Mouse (Mus musculus) G1E (cell line): ENCODE measurements around the gene Acss2. TPM values are rescaled to one million over a fixed set of nuclear protein-coding genes. Genes with fewer than 3 reads are reported as not detected.

ENCODE experiments used
- ATAC-seq: 2 replicates; pipeline ENCODE4 v1.8.0; 2016; ENCODE audit warnings: mild to moderate bottlenecking; ENCODE audit not compliant: insufficient number of reproducible peaks, poor library complexity, low FRiP score, severe bottlenecking; ENCODE audit errors: extremely low read depth
- DNase-seq: peaks from one replicate; pipeline ENCODE4 v3.0.0; 2012; ENCODE audit warnings: low spot score
- H3K27me3 ChIP-seq: 2 replicates; pipeline ENCODE4 v1.6.1; 2012; ENCODE audit warnings: mild to moderate bottlenecking, low read length, inconsistent platforms; ENCODE audit not compliant: insufficient read depth
- H3K36me3 ChIP-seq: replicated peaks from 2 replicates; pipeline ENCODE3; 2012; ENCODE audit warnings: mild to moderate bottlenecking, inconsistent platforms
- H3K4me1 ChIP-seq: 2 replicates; pipeline ENCODE4 v1.6.1; 2012; ENCODE audit warnings: low read depth, low read length, inconsistent platforms, mixed read lengths; ENCODE audit not compliant: insufficient read depth
- H3K4me3 ChIP-seq: 2 replicates; pipeline ENCODE4 v1.5.1; 2012; ENCODE audit warnings: low read depth, mild to moderate bottlenecking, inconsistent platforms, low read length, moderate library complexity, mixed read lengths
- H3K9me3 ChIP-seq: replicated peaks from 2 replicates; pipeline ENCODE4 v1.6.1; 2012; ENCODE audit warnings: inconsistent platforms
- CTCF ChIP-seq: IDR thresholded peaks from 2 replicates; pipeline ENCODE4 v1.5.1; 2012; ENCODE audit warnings: low read depth, low read length, inconsistent platforms, mixed read lengths
- GATA1 ChIP-seq: IDR thresholded peaks from 2 replicates; pipeline ENCODE4 v1.6.1; 2012; ENCODE audit warnings: borderline replicate concordance, low read length, inconsistent platforms, mixed read lengths
- GATA2 ChIP-seq: IDR thresholded peaks from 2 replicates; pipeline ENCODE4 v1.6.1; 2012; ENCODE audit warnings: low read depth, low read length, inconsistent platforms, borderline replicate concordance
- POLR2AphosphoS5 ChIP-seq: IDR thresholded peaks from 2 replicates; pipeline ENCODE4 v1.6.1; 2012; ENCODE audit warnings: low read depth, low read length, inconsistent platforms; ENCODE audit not compliant: insufficient replicate concordance
- TAL1 ChIP-seq: conservative IDR thresholded peaks from 2 replicates; pipeline ENCODE4 v1.6.1; 2012; ENCODE audit warnings: low read depth, low read length, inconsistent platforms, mixed read lengths
- polyA plus RNA-seq: library from polyadenylated mRNA; stranded (reverse); fragments of >175 nt; gene quantifications from 2 replicates; pipeline ENCODE4 v1.2.3, GENCODE M21; 2012
- total RNA-seq, 2 experiments: library from RNA; stranded (forward) in 1 of 2; stranded (reverse) in 1 of 2; fragments of 200-1000 nt in 1 of 2; fragments of >200 nt in 1 of 2; fragmentation: Nextera tagmentation in 1 of 2; gene quantifications; 2 replicates each; pipeline ENCODE4 v1.2.3; 2014 to 2017

Acss2 gene
- total and polyA plus RNA-seq, 3 experiments = 42.0 to 69.8 (median 66.9) TPM

DNA sequence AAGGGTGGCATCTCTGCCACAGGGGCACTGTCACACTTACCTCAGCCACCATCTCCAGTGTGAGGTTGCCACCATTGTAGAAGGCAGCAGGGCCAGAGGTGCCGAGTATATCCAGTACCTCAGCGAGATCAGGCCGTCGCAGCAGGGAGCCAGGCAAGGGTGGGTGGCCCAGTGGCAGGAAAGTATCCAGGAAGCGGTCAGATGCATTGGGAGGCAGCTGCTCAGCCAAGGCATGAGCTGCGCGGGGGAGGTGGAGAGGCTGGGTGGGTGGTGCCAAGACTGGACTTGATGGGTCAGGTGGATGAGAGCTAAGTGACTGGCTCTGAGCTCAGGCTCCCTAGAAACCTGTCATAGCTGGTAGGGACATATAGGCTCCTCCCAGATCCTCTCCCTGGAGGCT lies 15.2 kb upstream of the Acss2 start:
- no peaks in the 10 kb centered on the region for H3K9me3 ChIP-seq
- TF ChIP-seq POLR2AphosphoS5 = no peak
- no peak for TF ChIP-seq TAL1
- no peak for TF ChIP-seq GATA2
- no peak for TF ChIP-seq CTCF
- TF ChIP-seq GATA1 = no peak
- H3K4me3 ChIP-seq = no peak overlapping the region
- ATAC-seq (no peak), DNase-seq (no peak)
- H3K27me3 ChIP-seq = peaks cover 58% of the 10 kb centered on the region
- no peaks in the 10 kb centered on the region for H3K36me3 ChIP-seq
- H3K4me1 ChIP-seq = 0 out of 2 replicates have a peak, but pooled peaks cover 3% of the 10 kb centered on the region

GRCm38 (mm10) chr2:155504440-155505355 lies 13.1 kb upstream of the Acss2 start:
- Histone ChIP-seq H3K4me3 (no peak overlapping the region), H3K27me3 (peaks cover 51% of the 10 kb centered on the region), H3K36me3 (no peaks in the 10 kb centered on the region), H3K4me1 (0 out of 2 replicates have a peak, but pooled peaks cover 3% of the 10 kb centered on the region), H3K9me3 (no peaks in the 10 kb centered on the region)
- ATAC-seq = no peak
- no peak for TF ChIP-seq GATA2
- TF ChIP-seq CTCF = no peak
- TF ChIP-seq TAL1 = no peak
- TF ChIP-seq POLR2AphosphoS5 = no peak
- no peak for TF ChIP-seq GATA1
- no peak for DNase-seq

GRCm38 (mm10) chr2:155505811-155506210 lies 11.9 kb upstream of the Acss2 start:
- Histone ChIP-seq H3K4me1 (0 out of 2 replicates have a peak, but pooled peaks cover 3% of the 10 kb centered on the region), H3K9me3 (no peaks in the 10 kb centered on the region), H3K36me3 (no peaks in the 10 kb centered on the region), H3K27me3 (peaks cover 46% of the 10 kb centered on the region), H3K4me3 (no peak overlapping the region)
- no peak for TF ChIP-seq GATA1
- ATAC-seq (no peak), DNase-seq (no peak)

DNA sequence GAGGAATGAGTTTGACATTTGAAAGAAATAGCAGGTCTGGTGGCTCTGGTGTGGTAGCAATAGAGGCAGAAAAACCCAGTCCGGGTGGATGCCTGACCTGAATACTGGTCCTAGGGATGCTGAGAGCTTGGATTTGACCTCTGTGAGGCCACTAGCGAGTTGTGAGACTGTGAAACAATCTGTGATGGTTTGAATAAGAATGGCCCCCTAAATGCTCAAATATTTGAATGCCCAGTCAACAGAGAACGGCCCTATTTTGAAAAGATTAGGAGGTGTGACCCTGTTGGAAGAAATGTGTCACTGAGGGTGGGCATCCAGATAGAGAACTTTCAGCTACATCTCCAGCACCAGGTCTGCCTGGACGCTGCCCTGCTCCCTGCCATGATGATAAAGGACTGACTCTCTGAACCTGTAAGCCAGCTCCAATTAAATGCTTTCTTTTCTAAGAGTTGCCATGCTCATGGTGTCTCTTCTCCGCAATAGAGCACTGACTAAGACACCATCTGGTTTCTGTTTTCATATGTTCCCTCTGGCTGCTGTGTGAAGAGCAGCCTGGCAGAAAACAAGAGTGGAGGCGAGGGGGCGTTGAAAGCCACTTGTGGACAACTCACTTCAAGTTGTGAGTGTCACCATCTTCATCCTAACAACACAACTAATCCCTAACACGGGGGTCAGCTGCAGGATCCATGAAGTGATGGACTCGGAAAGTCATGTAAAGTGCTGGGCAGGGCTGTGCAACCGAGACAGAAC lies 9.9 kb upstream of the Acss2 start:
- ATAC-seq = no peak
- Histone ChIP-seq H3K4me1 (no peaks in the 10 kb centered on the region), H3K36me3 (no peaks in the 10 kb centered on the region), H3K9me3 (no peaks in the 10 kb centered on the region), H3K4me3 (no peak overlapping the region), H3K27me3 (peaks cover 43% of the 10 kb centered on the region)
- TF ChIP-seq POLR2AphosphoS5 (no peak), CTCF (no peak), GATA1 (no peak), GATA2 (no peak), TAL1 (no peak)
- DNase-seq = no peak

DNA sequence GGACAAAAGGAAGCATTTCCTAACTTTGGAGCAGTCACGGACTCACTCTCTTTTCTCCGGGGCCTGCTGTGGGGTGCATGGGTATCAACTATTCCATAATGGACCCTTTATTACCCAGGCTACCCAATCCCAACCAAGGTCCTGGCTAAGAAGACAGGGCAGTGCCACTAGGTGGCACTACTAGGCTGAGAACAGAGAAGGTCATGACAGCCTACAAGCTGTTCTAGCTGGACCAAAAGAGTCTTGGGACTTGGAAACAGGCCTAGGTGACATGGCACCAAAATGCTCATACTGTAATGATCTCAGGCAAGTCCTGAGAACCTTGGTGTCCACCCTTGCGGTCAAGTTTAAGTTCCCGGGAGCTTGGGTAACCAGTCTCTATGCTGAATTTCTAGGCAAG lies 5.3 kb upstream of the Acss2 start:
- H3K4me1 ChIP-seq = peaks cover 20% of the 10 kb centered on the region
- DNase-seq (peak; percentile 41), ATAC-seq (0 out of 2 replicates have a peak, but pooled peaks have one; percentile 15)
- H3K27me3 ChIP-seq = peaks cover 35% of the 10 kb centered on the region
- no peaks in the 10 kb centered on the region for H3K9me3 ChIP-seq
- H3K4me3 ChIP-seq = no peak overlapping the region
- H3K36me3 ChIP-seq = no peaks in the 10 kb centered on the region
- TF ChIP-seq POLR2AphosphoS5 = no peak
- TF ChIP-seq GATA2 = no peak
- TF ChIP-seq GATA1 = no peak
- no peak for TF ChIP-seq TAL1
- 0 out of 2 replicates have a peak, but pooled peaks have one; percentile 40 for TF ChIP-seq CTCF

DNA sequence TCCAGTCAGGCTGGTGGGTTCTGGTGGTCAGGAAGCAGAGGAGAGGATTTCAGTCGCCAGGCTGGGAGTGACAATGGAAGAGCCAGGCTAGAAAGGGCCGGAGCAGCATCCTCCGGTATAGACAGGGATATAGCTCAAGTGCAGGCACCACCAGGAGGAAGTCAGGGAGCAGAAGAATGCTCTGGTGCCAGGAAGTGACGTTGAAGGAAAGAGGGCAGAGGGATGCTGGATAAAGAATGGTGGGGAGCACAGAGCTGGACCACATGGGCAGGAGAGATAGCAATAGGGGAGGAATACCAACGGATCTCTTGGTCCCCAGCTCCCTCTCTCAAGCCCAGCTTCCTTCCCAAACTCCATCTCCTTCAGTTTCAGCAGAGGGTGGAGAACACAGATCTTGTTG lies 4.2 kb upstream of the Acss2 start:
- ATAC-seq (no peak), DNase-seq (no peak)
- H3K36me3 ChIP-seq = no peaks in the 10 kb centered on the region
- no peak overlapping the region for H3K4me3 ChIP-seq
- H3K9me3 ChIP-seq = no peaks in the 10 kb centered on the region
- H3K4me1 ChIP-seq = peaks cover 23% of the 10 kb centered on the region
- no peak for TF ChIP-seq GATA2
- TF ChIP-seq CTCF = no peak
- no peak for TF ChIP-seq GATA1
- TF ChIP-seq TAL1 = no peak
- no peak for TF ChIP-seq POLR2AphosphoS5
- peaks cover 30% of the 10 kb centered on the region for H3K27me3 ChIP-seq
